Mouse (Mus musculus) erythroblast, embryonic 14.5 days (primary cell): ENCODE data around the gene Macrod2. TPM values are rescaled to one million over a fixed set of nuclear protein-coding genes. Genes with fewer than 3 reads are reported as not detected.
"Not testable (repeated sequence)": the region's sequence is repeated elsewhere in the genome, so short reads cannot be mapped to it uniquely, and the experiment has no call there.

Source experiments
- H3K27me3 ChIP-seq: 2 replicates; pipeline ENCODE4 v1.6.1; 2012; ENCODE audit warnings: inconsistent platforms; ENCODE audit not compliant: control insufficient read depth
- H3K36me3 ChIP-seq: 2 replicates; pipeline ENCODE4 v1.6.1; 2012; ENCODE audit warnings: mild to moderate bottlenecking, inconsistent platforms; ENCODE audit not compliant: control insufficient read depth
- H3K4me1 ChIP-seq: 2 replicates; pipeline ENCODE4 v1.6.1; 2012; ENCODE audit warnings: inconsistent platforms; ENCODE audit not compliant: control insufficient read depth
- H3K4me3 ChIP-seq: replicated peaks from 2 replicates; pipeline ENCODE3; 2012; ENCODE audit warnings: moderate library complexity, mild to moderate bottlenecking, inconsistent platforms
- H3K9me3 ChIP-seq: 2 replicates; pipeline ENCODE4 v1.6.1; 2012; ENCODE audit warnings: low read length, inconsistent platforms, mixed read lengths; ENCODE audit not compliant: control insufficient read depth
- GATA1 ChIP-seq: IDR thresholded peaks from 2 replicates; pipeline ENCODE4 v1.6.1; 2012; ENCODE audit warnings: low read length, inconsistent platforms, mixed read lengths
- TAL1 ChIP-seq: IDR thresholded peaks from 3 replicates; pipeline ENCODE4 v1.6.1; 2012; ENCODE audit warnings: low read length, inconsistent platforms, mixed read lengths
- polyA plus RNA-seq: library from polyadenylated mRNA; stranded (reverse); fragments of >175 nt; gene quantifications from 2 replicates; pipeline ENCODE4 v1.2.3, GENCODE M21; 2012

Gene Macrod2
- polyA plus RNA-seq, 1 experiment: 0.81 TPM

DNA sequence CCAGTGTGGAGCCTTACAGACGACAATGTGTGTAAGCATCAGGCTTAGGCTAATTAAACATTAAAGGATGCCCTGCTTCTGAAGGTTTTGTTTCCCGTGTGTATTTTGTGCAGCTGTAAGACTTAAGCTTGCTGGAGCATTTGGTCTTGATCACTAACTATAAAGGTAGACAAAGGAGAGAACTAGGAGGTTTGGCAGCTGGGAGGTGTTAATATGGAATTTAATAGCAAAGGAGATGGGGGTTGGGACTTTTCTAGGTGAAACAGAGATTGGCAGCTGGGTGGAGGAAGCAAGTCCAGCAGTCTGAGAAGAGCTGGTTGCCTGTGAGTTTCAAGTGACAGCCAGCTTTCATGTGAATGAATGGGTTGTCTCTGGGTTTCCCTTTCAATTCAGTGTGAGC, 310.2 kb downstream of the Macrod2 start:
- H3K9me3 ChIP-seq: no peaks in the 10 kb centered on the region
- H3K36me3 ChIP-seq: no peaks in the 10 kb centered on the region
- H3K4me1 ChIP-seq: no peaks in the 10 kb centered on the region
- no peaks in the 10 kb centered on the region for H3K27me3 ChIP-seq
- no peak for TF ChIP-seq GATA1
- TF ChIP-seq TAL1: no peak
- H3K4me3 ChIP-seq: no peak overlapping the region

DNA sequence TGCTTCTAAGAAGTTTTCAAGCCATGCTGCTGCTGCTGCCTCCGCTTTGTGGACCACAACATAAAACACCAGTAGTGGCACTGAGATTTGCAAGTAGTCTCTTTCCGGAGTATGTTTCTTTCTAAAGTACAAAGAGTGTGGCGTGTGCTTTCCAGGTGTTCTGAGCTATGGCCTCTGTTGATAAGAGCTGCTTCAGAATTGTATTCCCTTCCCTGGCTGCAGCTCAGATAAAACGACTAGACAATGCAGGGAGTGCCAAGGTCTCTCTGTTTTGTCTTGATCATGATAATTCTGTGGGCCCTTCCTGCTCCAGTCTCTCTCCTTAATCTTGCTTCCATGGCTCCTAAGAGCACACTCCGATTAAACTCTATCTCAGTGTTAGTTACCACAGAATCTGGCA, 312.4 kb downstream of the Macrod2 start:
- Histone ChIP-seq H3K4me3 (no peak overlapping the region), H3K9me3 (no peaks in the 10 kb centered on the region), H3K4me1 (no peaks in the 10 kb centered on the region), H3K27me3 (no peaks in the 10 kb centered on the region), H3K36me3 (no peaks in the 10 kb centered on the region)
- no peak for TF ChIP-seq GATA1
- no peak for TF ChIP-seq TAL1

DNA sequence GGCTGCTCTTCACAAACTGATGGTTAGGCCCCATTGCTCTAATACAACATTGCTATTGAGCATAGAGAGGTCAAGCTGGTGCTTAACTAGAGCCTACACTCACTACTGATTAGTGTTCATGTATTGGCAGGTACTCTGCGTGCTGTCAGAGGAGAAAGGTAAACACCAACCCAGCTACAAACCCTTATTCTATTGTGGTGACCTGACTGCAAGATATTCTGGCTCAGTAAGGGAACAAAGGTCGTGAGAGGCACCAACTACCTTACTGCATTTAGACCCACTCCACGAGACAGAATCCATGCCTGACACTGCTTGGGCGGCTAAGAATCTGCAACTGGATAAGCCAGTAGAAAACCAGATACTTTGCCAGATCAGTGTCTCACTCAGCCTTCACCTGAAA, 320.7 kb downstream of the Macrod2 start:
- TF ChIP-seq TAL1 (no peak), GATA1 (no peak)
- H3K27me3 ChIP-seq: no peaks in the 10 kb centered on the region
- H3K36me3 ChIP-seq: no peaks in the 10 kb centered on the region
- no peaks in the 10 kb centered on the region for H3K9me3 ChIP-seq
- no peaks in the 10 kb centered on the region for H3K4me1 ChIP-seq
- H3K4me3 ChIP-seq: no peak overlapping the region

DNA sequence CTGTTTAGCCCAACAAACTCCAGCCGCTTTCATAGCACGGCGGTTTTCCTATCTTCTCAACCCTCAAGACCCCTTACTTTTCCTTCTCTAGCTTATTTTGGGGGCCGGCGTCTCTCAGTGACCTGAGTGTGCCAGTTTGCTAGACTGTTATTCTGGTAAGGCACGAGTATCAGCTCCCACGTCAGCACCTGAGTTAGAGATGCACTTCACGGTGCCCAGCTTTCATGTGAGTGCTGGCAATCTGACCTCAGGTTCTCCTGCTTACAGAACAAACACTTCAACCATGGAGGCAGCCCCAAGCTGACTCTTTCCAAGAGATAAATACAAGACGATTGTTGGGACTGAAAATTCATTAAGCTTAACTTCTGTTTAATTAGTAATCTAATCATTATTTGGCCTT, 322.3 kb downstream of the Macrod2 start:
- TF ChIP-seq TAL1: no peak
- TF ChIP-seq GATA1: no peak
- no peaks in the 10 kb centered on the region for H3K4me1 ChIP-seq
- no peaks in the 10 kb centered on the region for H3K36me3 ChIP-seq
- H3K9me3 ChIP-seq: no peaks in the 10 kb centered on the region
- H3K27me3 ChIP-seq: no peaks in the 10 kb centered on the region
- no peak overlapping the region for H3K4me3 ChIP-seq

DNA sequence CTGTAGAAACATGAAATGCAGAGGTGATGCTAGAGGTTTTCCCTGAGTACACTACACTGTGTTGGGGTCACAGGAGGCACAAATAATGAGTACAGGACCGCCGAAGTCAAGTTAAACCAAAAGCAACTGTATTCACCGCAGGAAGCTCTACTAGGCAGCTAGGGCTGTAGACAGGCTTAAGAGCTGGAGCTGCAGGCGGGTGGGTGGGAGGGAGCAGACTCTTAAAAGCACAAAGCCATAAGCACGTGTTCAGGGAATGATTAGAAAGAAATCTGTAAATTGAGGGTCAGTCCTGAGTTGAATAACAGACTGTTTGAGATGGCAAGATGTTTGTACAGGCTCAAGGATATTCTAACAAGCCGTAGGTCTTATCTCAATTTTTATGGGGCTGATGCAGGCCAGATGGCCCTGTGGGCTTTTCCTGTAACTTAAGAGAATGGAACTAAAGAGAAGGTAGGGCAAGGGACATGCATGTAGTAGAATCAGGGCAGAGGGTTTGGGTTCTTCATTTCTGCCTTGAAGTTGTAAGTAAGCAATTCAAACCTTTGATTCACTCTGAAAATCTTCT, 337.6 kb downstream of the Macrod2 start:
- H3K27me3 ChIP-seq: no peaks in the 10 kb centered on the region
- no peak overlapping the region for H3K4me3 ChIP-seq
- H3K36me3 ChIP-seq: no peaks in the 10 kb centered on the region
- TF ChIP-seq TAL1 (no peak), GATA1 (no peak)
- no peaks in the 10 kb centered on the region for H3K4me1 ChIP-seq
- H3K9me3 ChIP-seq: no peaks in the 10 kb centered on the region

DNA sequence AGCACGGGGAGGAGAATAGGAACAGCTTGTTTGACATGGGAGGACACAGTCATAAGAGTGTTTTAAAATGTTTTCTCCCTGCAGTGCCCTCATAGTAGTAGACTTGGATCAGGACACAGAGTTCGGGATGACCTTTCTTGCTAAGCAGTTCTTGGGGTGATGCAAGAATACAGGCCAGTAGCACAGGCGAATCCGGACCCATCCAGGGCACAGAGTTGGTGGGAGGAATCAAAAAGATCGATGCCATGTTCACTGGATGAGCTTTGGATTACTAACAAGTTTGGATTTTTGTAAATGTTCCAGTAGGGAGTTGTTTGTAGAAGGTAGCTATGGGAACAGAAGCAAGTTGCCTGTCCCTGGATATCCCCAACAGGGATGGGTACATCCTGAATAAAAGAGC, 345.4 kb downstream of the Macrod2 start:
- no peak overlapping the region for H3K4me3 ChIP-seq
- no peaks in the 10 kb centered on the region for H3K4me1 ChIP-seq
- no peaks in the 10 kb centered on the region for H3K27me3 ChIP-seq
- no peak for TF ChIP-seq GATA1
- no peak for TF ChIP-seq TAL1
- no peaks in the 10 kb centered on the region for H3K36me3 ChIP-seq
- H3K9me3 ChIP-seq: no peaks in the 10 kb centered on the region

DNA sequence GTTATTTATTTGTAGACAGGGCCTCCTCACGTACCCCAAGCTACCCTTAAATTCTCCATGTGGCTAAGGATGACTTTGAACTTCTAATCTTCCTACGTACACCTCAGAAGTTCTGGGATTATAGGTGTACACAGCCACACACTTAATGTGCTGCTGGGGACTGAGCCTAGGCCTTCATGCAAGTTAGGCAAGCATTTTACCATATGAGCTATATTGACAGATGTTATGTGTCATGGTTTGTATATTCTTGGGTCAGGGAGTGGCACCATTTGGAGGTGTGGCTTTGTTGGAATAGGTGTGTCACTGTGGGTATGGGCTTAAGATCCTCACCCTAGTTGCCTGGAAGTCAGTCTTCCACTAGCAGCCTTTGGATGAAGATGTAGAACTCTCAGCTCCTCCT, 347.8 kb downstream of the Macrod2 start:
- H3K4me1 ChIP-seq, H3K4me3 ChIP-seq, H3K36me3 ChIP-seq, H3K9me3 ChIP-seq, H3K27me3 ChIP-seq: not testable (repeated sequence)

DNA sequence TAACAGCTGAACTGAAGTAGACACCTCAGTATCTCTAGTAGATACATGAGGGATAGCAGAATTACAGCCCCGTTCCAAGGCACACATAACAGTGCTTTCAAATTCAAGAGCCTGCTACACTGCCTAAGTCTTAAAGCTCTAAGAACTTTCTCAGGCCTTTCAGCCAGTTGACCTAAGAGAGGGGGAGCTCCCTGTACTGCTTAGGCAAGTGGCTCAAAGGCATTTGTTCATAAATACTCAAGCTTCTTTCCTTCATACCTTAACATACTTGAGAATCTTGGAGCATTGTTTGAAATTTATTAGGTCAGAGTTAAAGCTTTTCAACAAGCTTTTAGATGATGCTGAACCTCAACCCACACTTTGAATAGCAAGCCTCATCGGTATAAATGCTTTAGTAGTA, 363.8 kb downstream of the Macrod2 start:
- no peak overlapping the region for H3K4me3 ChIP-seq
- H3K4me1 ChIP-seq: no peaks in the 10 kb centered on the region
- no peaks in the 10 kb centered on the region for H3K9me3 ChIP-seq
- TF ChIP-seq GATA1 (no peak), TAL1 (no peak)
- H3K27me3 ChIP-seq: no peaks in the 10 kb centered on the region
- H3K36me3 ChIP-seq: no peaks in the 10 kb centered on the region

DNA sequence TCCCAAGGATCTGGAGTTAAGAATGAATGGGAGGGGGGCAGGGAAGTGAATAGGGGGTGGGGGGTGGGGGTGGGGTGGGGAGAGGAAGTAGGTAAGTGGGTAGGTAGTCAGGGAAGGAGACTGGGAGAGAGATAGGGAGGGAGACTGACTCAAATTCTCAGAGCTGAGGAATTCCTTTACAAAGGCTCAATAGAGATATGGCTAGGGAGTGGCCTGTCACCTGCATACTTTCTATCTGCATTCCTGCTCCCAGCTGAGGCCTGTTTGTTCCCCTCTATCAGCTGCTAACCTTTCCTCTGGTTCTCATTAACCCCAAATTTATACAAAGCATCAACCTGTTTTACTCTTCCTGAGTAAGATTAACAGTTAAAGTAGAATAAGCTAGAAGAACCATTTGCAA, 364.6 kb downstream of the Macrod2 start:
- no peaks in the 10 kb centered on the region for H3K27me3 ChIP-seq
- H3K4me3 ChIP-seq: no peak overlapping the region
- no peaks in the 10 kb centered on the region for H3K9me3 ChIP-seq
- no peak for TF ChIP-seq GATA1
- TF ChIP-seq TAL1: no peak
- H3K36me3 ChIP-seq: no peaks in the 10 kb centered on the region
- H3K4me1 ChIP-seq: no peaks in the 10 kb centered on the region

DNA sequence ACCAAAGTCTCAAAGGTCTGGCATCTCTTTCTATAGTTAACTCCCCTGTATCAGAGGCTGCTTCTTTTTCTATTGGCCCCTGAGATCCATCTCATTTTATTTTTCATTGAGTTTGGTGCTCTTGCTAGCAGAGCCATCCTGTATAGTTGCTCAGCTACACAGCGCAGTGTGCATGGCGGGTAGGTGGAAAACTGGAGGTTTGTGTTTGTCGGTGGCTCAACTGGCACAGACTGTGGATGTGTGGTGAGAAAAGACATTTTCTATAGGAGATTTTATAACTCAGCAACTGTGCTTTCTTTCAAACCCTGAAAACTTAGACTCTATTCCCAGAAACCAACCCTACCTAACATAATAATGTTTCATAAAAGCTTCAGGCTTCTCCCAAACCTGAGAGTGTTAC, 365.0 kb downstream of the Macrod2 start:
- no peak for TF ChIP-seq TAL1
- Histone ChIP-seq H3K27me3 (no peaks in the 10 kb centered on the region), H3K36me3 (no peaks in the 10 kb centered on the region), H3K9me3 (no peaks in the 10 kb centered on the region), H3K4me1 (no peaks in the 10 kb centered on the region), H3K4me3 (no peak overlapping the region)
